Mouse (Mus musculus): Measurements from ENCODE around the gene Bub1b. TPM values are rescaled to one million over a fixed set of nuclear protein-coding genes. Genes with fewer than 3 reads are reported as not detected.

Bub1b gene
- total and polyA plus RNA-seq, 3 experiments, result 91.5 to 118 (median 99.3) TPM

GRCm38 (mm10) chr2:118558426-118558825 lies 39.6 kb upstream of the Bub1b start:
- Histone ChIP-seq H3K9ac (ENCODE audit: insufficient read depth, low read depth) (no peak overlapping the region), H3K27ac (ENCODE audit: insufficient read depth, low read depth) (no peak overlapping the region), H3K4me1 (ENCODE audit: control insufficient read depth in 1 of 2, insufficient read depth in 2 of 2) (peaks cover 3 to 29% of the 10 kb centered on the region in 2 experiments; a peak in 3 of 4 replicates), H3K9me3 (replicated peaks; ENCODE audit: low read length) (peaks cover 5% of the 10 kb centered on the region), H3K4me3 (replicated peaks in 1 of 3; ENCODE audit: low read depth in 2 of 3, low read length in 2 of 3, poor library complexity in 1 of 3) (no peak overlapping the region), H3K79me2 (replicated peaks; ENCODE audit: control insufficient read depth, extremely low read depth, insufficient read depth, poor library complexity, severe bottlenecking) (peaks cover 3% of the 10 kb centered on the region; the same call in 1 of the 2 replicates), H3K4me2 (ENCODE audit: insufficient read depth, low read depth, poor library complexity, severe bottlenecking) (no peak overlapping the region), H3K36me3 (replicated peaks in 1 of 2; ENCODE audit: control insufficient read depth in 1 of 2, insufficient read depth in 1 of 2, low read length in 1 of 2) (peaks cover 25 to 46% of the 10 kb centered on the region in 2 experiments), H3K27me3 (replicated peaks) (no peaks in the 10 kb centered on the region)
- DNase-seq (ENCODE audit: extremely low read depth), result no peak
- dilution Hi-C loops (cut with MboI; ENCODE audit: extremely low pct_ligation_motif_present, extremely low pct_unique_long_range_greater_than_20kb, low sequenced_read_pairs), result no loop called here
- in situ Hi-C loops (cut with MboI; ENCODE audit: low pct_ligation_motif_present, low pct_unique_long_range_greater_than_20kb, low sequenced_read_pairs), result no loop called here
- no peak for TF ChIP-seq POLR2AphosphoS2 (IDR thresholded peaks at IDR 0.05; ENCODE audit: low read depth, low read length)
- TF ChIP-seq USF2 (conservative IDR thresholded peaks at IDR 0.05; ENCODE audit: low read depth, low read length), result no peak
- no peak for TF ChIP-seq POLR2A (IDR thresholded peaks at IDR 0.05; ENCODE audit: low read depth, low read length)
- TF ChIP-seq NRF1 (IDR thresholded peaks at IDR 0.05; ENCODE audit: low read depth, low read length), result no peak
- no peak for TF ChIP-seq MXI1 (IDR thresholded peaks at IDR 0.05; ENCODE audit: low read depth, low read length)
- TF ChIP-seq SMC3 (IDR thresholded peaks at IDR 0.05; ENCODE audit: low read depth, low read length), result no peak
- TF ChIP-seq MAX (IDR thresholded peaks at IDR 0.05; ENCODE audit: low read length), result no peak
- no peak for TF ChIP-seq JUN (IDR thresholded peaks at IDR 0.05; ENCODE audit: insufficient read depth, low read depth, low read length)
- TF ChIP-seq ETS1 (conservative IDR thresholded peaks at IDR 0.05; ENCODE audit: low read depth, low read length), result no peak
- no peak for TF ChIP-seq CHD2 (IDR thresholded peaks at IDR 0.05; ENCODE audit: low read length)
- no peak for TF ChIP-seq KAT2A (IDR thresholded peaks at IDR 0.05; ENCODE audit: insufficient replicate concordance, low read length)
- no peak for TF ChIP-seq ZNF384 (IDR thresholded peaks at IDR 0.05; ENCODE audit: low read depth, low read length)
- TF ChIP-seq MEF2A (IDR thresholded peaks at IDR 0.05; ENCODE audit: borderline replicate concordance, low read depth, low read length), result no peak
- TF ChIP-seq IRF4 (IDR thresholded peaks at IDR 0.05; ENCODE audit: low read depth, low read length), result no peak
- no peak for TF ChIP-seq RAD21 (IDR thresholded peaks at IDR 0.05; ENCODE audit: low read depth, low read length)
- no peak for TF ChIP-seq TCF12 (IDR thresholded peaks at IDR 0.05; ENCODE audit: low read depth, low read length)
- no peak for TF ChIP-seq SIN3A (IDR thresholded peaks at IDR 0.05; ENCODE audit: low read length)
- TF ChIP-seq USF1 (IDR thresholded peaks at IDR 0.05; ENCODE audit: low read depth, low read length), result no peak
- TF ChIP-seq HCFC1 (IDR thresholded peaks at IDR 0.05; ENCODE audit: low read depth, low read length), result no peak

GRCm38 (mm10) chr2:118562015-118562414 lies 36.0 kb upstream of the Bub1b start:
- dilution Hi-C loops (cut with MboI; ENCODE audit: extremely low pct_ligation_motif_present, extremely low pct_unique_long_range_greater_than_20kb, low sequenced_read_pairs), result no loop called here
- in situ Hi-C loops (cut with MboI; ENCODE audit: low pct_ligation_motif_present, low pct_unique_long_range_greater_than_20kb, low sequenced_read_pairs), result no loop called here
- Histone ChIP-seq H3K9ac (ENCODE audit: insufficient read depth, low read depth) (no peak overlapping the region), H3K27me3 (replicated peaks) (no peaks in the 10 kb centered on the region), H3K9me3 (replicated peaks; ENCODE audit: low read length) (peaks cover 7% of the 10 kb centered on the region), H3K4me2 (ENCODE audit: insufficient read depth, low read depth, poor library complexity, severe bottlenecking) (no peak overlapping the region), H3K36me3 (replicated peaks in 1 of 2; ENCODE audit: control insufficient read depth in 1 of 2, insufficient read depth in 1 of 2, low read length in 1 of 2) (peaks cover 37 to 60% of the 10 kb centered on the region in 2 experiments), H3K4me3 (replicated peaks in 1 of 3; ENCODE audit: low read depth in 2 of 3, low read length in 2 of 3, poor library complexity in 1 of 3) (no peak overlapping the region), H3K79me2 (replicated peaks; ENCODE audit: control insufficient read depth, extremely low read depth, insufficient read depth, poor library complexity, severe bottlenecking) (peaks cover 3% of the 10 kb centered on the region; the same call in 1 of the 2 replicates), H3K27ac (ENCODE audit: insufficient read depth, low read depth) (no peak overlapping the region), H3K4me1 (ENCODE audit: control insufficient read depth in 1 of 2, insufficient read depth in 2 of 2) (peaks cover 3 to 23% of the 10 kb centered on the region in 2 experiments; a peak in 3 of 4 replicates)
- no peak for DNase-seq (ENCODE audit: extremely low read depth)
- no peak for TF ChIP-seq IRF4 (IDR thresholded peaks at IDR 0.05; ENCODE audit: low read depth, low read length)
- TF ChIP-seq MAFK (IDR thresholded peaks at IDR 0.05; ENCODE audit: insufficient replicate concordance, low read length), result no peak
- TF ChIP-seq BHLHE40 (IDR thresholded peaks at IDR 0.05; ENCODE audit: low read depth, low read length), result no peak
- no peak for TF ChIP-seq MXI1 (IDR thresholded peaks at IDR 0.05; ENCODE audit: low read depth, low read length)
- no peak for TF ChIP-seq SMC3 (IDR thresholded peaks at IDR 0.05; ENCODE audit: low read depth, low read length)
- TF ChIP-seq UBTF (IDR thresholded peaks at IDR 0.05; ENCODE audit: low read depth, low read length), result no peak
- no peak for TF ChIP-seq ZC3H11A (IDR thresholded peaks at IDR 0.05; ENCODE audit: low read depth, low read length)
- TF ChIP-seq SIN3A (IDR thresholded peaks at IDR 0.05; ENCODE audit: low read length), result no peak
- no peak for TF ChIP-seq JUND (conservative IDR thresholded peaks at IDR 0.05; ENCODE audit: low read depth, low read length)

Measured in CH12.LX (cell line).